Mouse (Mus musculus) C2C12 (cell line): ENCODE results near the gene Vps13d. TPM values are rescaled to one million over a fixed set of nuclear protein-coding genes. Genes with fewer than 3 reads are reported as not detected.

Experiments
- H3K27me3 ChIP-seq: one replicate; pipeline ENCODE4 v1.6.1; 2011; ENCODE audit not compliant: control insufficient read depth, insufficient read depth, insufficient read length
- H3K36me3 ChIP-seq: one replicate; pipeline ENCODE4 v1.6.1; 2011; ENCODE audit not compliant: control insufficient read depth, insufficient read depth
- H3K4me3 ChIP-seq: one replicate; pipeline ENCODE4 v1.5.1; 2011; ENCODE audit warnings: mild to moderate bottlenecking, control low read depth; ENCODE audit not compliant: poor library complexity, insufficient read depth, severe bottlenecking
- H3K79me2 ChIP-seq: one replicate; pipeline ENCODE4 v1.6.1; 2011; ENCODE audit not compliant: control insufficient read depth, insufficient read depth
- H3K79me3 ChIP-seq: one replicate; pipeline ENCODE4 v1.6.1; 2011; ENCODE audit warnings: low read depth, control low read depth
- H3ac ChIP-seq: one replicate; pipeline ENCODE3; 2011; ENCODE audit warnings: low read depth; ENCODE audit not compliant: control insufficient read depth, insufficient read length
- CEBPB ChIP-seq: IDR thresholded peaks from one replicate; pipeline ENCODE4 v1.6.1; 2011; ENCODE audit warnings: low read depth, mild to moderate bottlenecking, control low read depth, moderate library complexity
- CTCF ChIP-seq: IDR thresholded peaks from one replicate; pipeline ENCODE4 v1.5.1; 2011; ENCODE audit not compliant: control insufficient read depth, insufficient read depth, insufficient read length
- FOSL1 ChIP-seq: IDR thresholded peaks from one replicate; pipeline ENCODE4 v1.8.0; 2011; ENCODE audit warnings: mild to moderate bottlenecking, low read length; ENCODE audit not compliant: poor library complexity, insufficient read depth, severe bottlenecking
- MAX ChIP-seq: IDR thresholded peaks from one replicate; pipeline ENCODE4 v1.6.1; 2011; ENCODE audit warnings: mild to moderate bottlenecking, control low read depth
- MYOD1 ChIP-seq: IDR thresholded peaks from one replicate; pipeline ENCODE4 v1.6.1; 2011; ENCODE audit warnings: low read depth; ENCODE audit not compliant: control insufficient read depth, insufficient read length
- MYOG ChIP-seq: IDR thresholded peaks from one replicate; pipeline ENCODE4 v1.6.1; 2011; ENCODE audit not compliant: control insufficient read depth, insufficient read length; ENCODE audit errors: extremely low read depth
- USF1 ChIP-seq: IDR thresholded peaks from one replicate; pipeline ENCODE4 v1.6.1; 2011; ENCODE audit warnings: low read depth, mild to moderate bottlenecking, control low read depth, moderate library complexity
- polyA plus RNA-seq: library from polyadenylated mRNA; unstranded; fragments of >200 nt; fragmentation: generic; extraction: Trizol; gene quantifications from one replicate; pipeline ENCODE4 v1.2.1, GENCODE M21; 2012; ENCODE audit warnings: missing spikeins

Vps13d gene
- polyA plus RNA-seq, 1 experiment = 6.0 TPM

GRCm38 (mm10) chr4:145196586-145196985, 1.8 kb upstream of the Vps13d start:
- Histone ChIP-seq H3ac (no peak overlapping the region), H3K36me3 (no peaks in the 10 kb centered on the region), H3K27me3 (no peaks in the 10 kb centered on the region), H3K79me2 (peaks cover 31% of the 10 kb centered on the region), H3K4me3 (no peak overlapping the region), H3K79me3 (peaks cover 16% of the 10 kb centered on the region)
- TF ChIP-seq CEBPB (no peak), MYOD1 (no peak), MAX (no peak), CTCF (no peak), USF1 (no peak), FOSL1 (no peak)

GRCm38 (mm10) chr4:145195172-145195571, 367 bp upstream of the Vps13d start:
- TF ChIP-seq MYOG = no peak

DNA sequence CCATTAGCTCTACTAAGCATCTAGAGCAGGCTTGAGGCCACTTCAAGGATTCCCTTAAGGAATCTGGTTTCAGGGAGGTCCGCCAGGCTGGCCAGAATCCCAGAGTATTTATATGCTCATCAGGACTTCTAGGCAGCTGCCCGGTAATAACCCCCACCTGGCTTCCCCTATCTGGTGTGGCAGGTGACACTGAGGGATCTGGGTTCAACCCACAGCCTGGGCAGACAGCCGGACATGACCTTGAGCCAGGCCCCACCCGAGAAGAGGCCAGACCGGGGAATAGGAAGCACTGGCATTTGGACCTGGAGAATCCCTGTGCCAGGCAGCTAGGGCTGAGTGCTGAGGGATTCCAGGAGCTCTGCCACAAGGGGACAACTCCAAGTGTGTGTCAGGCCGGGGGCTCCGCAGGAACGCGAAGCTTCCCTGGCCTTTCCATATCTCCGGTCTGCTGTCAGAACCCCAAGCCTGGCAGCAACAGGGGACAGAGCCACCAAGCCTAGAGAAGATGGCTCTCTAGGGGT, 754 bp downstream of the Vps13d start:
- H3K79me3 ChIP-seq = peaks cover 16% of the 10 kb centered on the region
- H3K27me3 ChIP-seq = no peaks in the 10 kb centered on the region
- H3ac ChIP-seq = peak overlapping the region; percentile 88
- peak overlapping the region; percentile 92 for H3K4me3 ChIP-seq
- H3K36me3 ChIP-seq = peaks cover 3% of the 10 kb centered on the region
- H3K79me2 ChIP-seq = peaks cover 33% of the 10 kb centered on the region
- no peak for TF ChIP-seq FOSL1
- TF ChIP-seq MYOD1 = peak; percentile 37
- no peak for TF ChIP-seq CEBPB
- no peak for TF ChIP-seq CTCF

More at GRCm38 (mm10) chr4:145195172-145195571, 367 bp upstream of the Vps13d start:
- Histone ChIP-seq H3ac (no peak overlapping the region), H3K36me3 (peaks cover 2% of the 10 kb centered on the region), H3K4me3 (no peak overlapping the region), H3K27me3 (no peaks in the 10 kb centered on the region), H3K79me3 (peaks cover 16% of the 10 kb centered on the region), H3K79me2 (peaks cover 33% of the 10 kb centered on the region)

GRCm38 (mm10) chr4:145193406-145193805, 1.4 kb downstream of the Vps13d start:
- Histone ChIP-seq H3K4me3 (peak overlapping the region; percentile 92), H3ac (no peak overlapping the region), H3K79me2 (peaks cover 33% of the 10 kb centered on the region), H3K79me3 (peaks cover 16% of the 10 kb centered on the region), H3K36me3 (peaks cover 3% of the 10 kb centered on the region), H3K27me3 (no peaks in the 10 kb centered on the region)
- TF ChIP-seq CEBPB (no peak), MYOG (no peak), FOSL1 (no peak), USF1 (no peak), MYOD1 (no peak), MAX (no peak), CTCF (no peak)

DNA sequence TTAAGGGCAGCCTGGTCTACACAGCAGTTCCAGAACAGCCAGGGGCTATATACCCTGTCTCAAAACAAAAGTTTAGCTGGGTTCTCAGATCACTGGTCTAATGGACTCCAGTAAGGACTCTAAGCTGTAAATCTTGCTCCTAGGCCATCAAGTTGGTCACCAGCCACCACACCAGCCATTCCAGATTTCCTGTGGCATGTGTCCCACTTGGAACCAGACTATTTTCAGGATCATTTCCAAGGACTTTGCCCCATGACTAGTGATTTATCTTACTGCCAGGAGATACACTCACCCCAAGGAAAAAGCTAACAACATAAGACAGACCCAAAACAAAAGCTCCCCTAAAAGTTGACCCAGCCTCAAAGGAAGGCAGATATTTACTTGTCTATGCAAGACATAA, 2.1 kb downstream of the Vps13d start:
- H3K79me2 ChIP-seq = peaks cover 33% of the 10 kb centered on the region
- TF ChIP-seq MAX (no peak), CEBPB (no peak), CTCF (no peak), USF1 (no peak), MYOG (no peak), FOSL1 (no peak), MYOD1 (no peak)
- H3K36me3 ChIP-seq = peaks cover 3% of the 10 kb centered on the region
- no peak overlapping the region for H3ac ChIP-seq
- no peak overlapping the region for H3K4me3 ChIP-seq
- peaks cover 16% of the 10 kb centered on the region for H3K79me3 ChIP-seq
- H3K27me3 ChIP-seq = no peaks in the 10 kb centered on the region

- peaks cover 3% of the 10 kb centered on the region for H3K36me3 ChIP-seq
- TF ChIP-seq FOSL1 (no peak), USF1 (no peak), CEBPB (no peak), CTCF (no peak), MYOG (no peak), MAX (no peak), MYOD1 (no peak)
- H3ac ChIP-seq = no peak overlapping the region
- peaks cover 9% of the 10 kb centered on the region for H3K79me3 ChIP-seq
- H3K79me2 ChIP-seq = peaks cover 21% of the 10 kb centered on the region
- H3K4me3 ChIP-seq = no peak overlapping the region
- no peaks in the 10 kb centered on the region for H3K27me3 ChIP-seq
Observed at GRCm38 (mm10) chr4:145188561-145188960, 6.2 kb downstream of the Vps13d start.
